Mouse (Mus musculus) MEL (cell line): Measurements from ENCODE around the gene Dnaja3. TPM values are rescaled to one million over a fixed set of nuclear protein-coding genes. Genes with fewer than 3 reads are reported as not detected.

ENCODE experiments used
- DNase-seq: peaks from one replicate; pipeline ENCODE4 v3.0.0; 2011; ENCODE audit warnings: low read depth, low spot score
- H3K27ac ChIP-seq: 2 replicates; pipeline ENCODE4 v1.5.1; 2012; ENCODE audit warnings: low read depth, mild to moderate bottlenecking, control low read depth, low read length, moderate library complexity; ENCODE audit not compliant: control insufficient read depth
- H3K27me3 ChIP-seq, 2 experiments: fragments of 150-350 bp in 1 of 2; sonication (generic) in 1 of 2; 2 replicates each; pipeline ENCODE4 v1.6.1; 2012; ENCODE audit warnings: low read length in 2 of 2, mild to moderate bottlenecking in 2 of 2, improper control_type of control experiment in 1 of 2, moderate library complexity in 1 of 2; ENCODE audit not compliant: insufficient read depth in 2 of 2, control insufficient read depth in 1 of 2
- H3K36me3 ChIP-seq, 2 experiments: 2 replicates each; pipeline ENCODE4 v1.6.1; 2012 to 2014; ENCODE audit warnings: low read length in 2 of 2, improper control_type of control experiment in 1 of 2, inconsistent platforms in 1 of 2, mild to moderate bottlenecking in 1 of 2; ENCODE audit not compliant: insufficient read depth in 2 of 2, control insufficient read depth in 1 of 2
- H3K4me1 ChIP-seq, 2 experiments: fragments of 150-350 bp in 1 of 2; sonication (generic) in 1 of 2; 2 replicates each; pipeline ENCODE4 v1.6.1; 2012; ENCODE audit warnings: low read length in 2 of 2, improper control_type of control experiment in 1 of 2, mild to moderate bottlenecking in 1 of 2; ENCODE audit not compliant: insufficient read depth in 2 of 2, control insufficient read depth in 1 of 2
- H3K4me3 ChIP-seq, 2 experiments: fragments of 150-350 bp in 1 of 2; sonication (generic) in 1 of 2; 2 replicates each; pipeline ENCODE4 v1.5.1; 2012; ENCODE audit warnings: low read depth in 2 of 2, low read length in 2 of 2, mild to moderate bottlenecking in 2 of 2, moderate library complexity in 2 of 2, control low read depth in 1 of 2, improper control_type of control experiment in 1 of 2; ENCODE audit not compliant: control insufficient read depth in 1 of 2, insufficient read depth in 1 of 2
- H3K79me2 ChIP-seq: 2 replicates; pipeline ENCODE4 v1.6.1; 2012; ENCODE audit warnings: mild to moderate bottlenecking, low read length, moderate library complexity; ENCODE audit not compliant: control insufficient read depth, poor library complexity, insufficient read depth
- H3K9ac ChIP-seq: 2 replicates; pipeline ENCODE4 v1.6.1; 2012; ENCODE audit warnings: low read depth, mild to moderate bottlenecking, control low read depth, low read length, moderate library complexity; ENCODE audit not compliant: control insufficient read depth, poor library complexity, severe bottlenecking
- H3K9me3 ChIP-seq: fragments of 150-350 bp; sonication (generic); replicated peaks from 2 replicates; pipeline ENCODE4 v1.6.1; 2012; ENCODE audit warnings: mild to moderate bottlenecking, low read length, improper control_type of control experiment, moderate library complexity; ENCODE audit not compliant: insufficient read depth
- BHLHE40 ChIP-seq: IDR thresholded peaks from 2 replicates; pipeline ENCODE4 v1.6.1; 2012; ENCODE audit warnings: low read depth, mild to moderate bottlenecking, inconsistent platforms, low read length, improper control_type of control experiment, borderline replicate concordance
- CHD1 ChIP-seq: IDR thresholded peaks from 2 replicates; pipeline ENCODE4 v1.6.1; 2012; ENCODE audit warnings: low read depth, mild to moderate bottlenecking, inconsistent platforms, low read length, improper control_type of control experiment
- E2F4 ChIP-seq: IDR thresholded peaks from 2 replicates; pipeline ENCODE4 v1.6.1; 2011; ENCODE audit warnings: low read depth, low read length, improper control_type of control experiment, borderline replicate concordance
- EP300 ChIP-seq, 2 experiments: IDR thresholded peaks; 2 replicates each; pipeline ENCODE4 v1.6.1; 2011; ENCODE audit warnings: improper control_type of control experiment in 2 of 2, low read length in 2 of 2, low read depth in 1 of 2, mild to moderate bottlenecking in 1 of 2
- ETS1 ChIP-seq: IDR thresholded peaks from 2 replicates; pipeline ENCODE4 v1.6.1; 2012; ENCODE audit warnings: low read depth, mild to moderate bottlenecking, inconsistent platforms, low read length, improper control_type of control experiment, moderate library complexity
- GABPA ChIP-seq: IDR thresholded peaks from 2 replicates; pipeline ENCODE4 v1.6.1; 2012; ENCODE audit warnings: low read depth, mild to moderate bottlenecking, inconsistent platforms, low read length, improper control_type of control experiment, moderate library complexity
- MAFK ChIP-seq: IDR thresholded peaks from 2 replicates; pipeline ENCODE4 v1.6.1; 2011; ENCODE audit warnings: low read depth, mild to moderate bottlenecking, low read length, improper control_type of control experiment, borderline replicate concordance
- MAZ ChIP-seq: IDR thresholded peaks from 2 replicates; pipeline ENCODE4 v1.6.1; 2012; ENCODE audit warnings: low read depth, mild to moderate bottlenecking, inconsistent platforms, low read length, improper control_type of control experiment
- MYB ChIP-seq: IDR thresholded peaks from 2 replicates; pipeline ENCODE4 v1.6.1; 2011; ENCODE audit warnings: mild to moderate bottlenecking, low read depth, low read length, improper control_type of control experiment
- MYC ChIP-seq: IDR thresholded peaks from 2 replicates; pipeline ENCODE4 v1.6.1; 2011; ENCODE audit warnings: low read depth, mild to moderate bottlenecking, low read length, improper control_type of control experiment, moderate library complexity
- NRF1 ChIP-seq: IDR thresholded peaks from 2 replicates; pipeline ENCODE4 v1.6.1; 2014; ENCODE audit warnings: low read depth, mild to moderate bottlenecking, inconsistent platforms, low read length, improper control_type of control experiment, moderate library complexity; ENCODE audit not compliant: poor library complexity, insufficient read depth, severe bottlenecking
- POLR2AphosphoS2 ChIP-seq: IDR thresholded peaks from 2 replicates; pipeline ENCODE4 v1.6.1; 2011; ENCODE audit warnings: low read length, improper control_type of control experiment
- POLR2AphosphoS5 ChIP-seq: IDR thresholded peaks from 2 replicates; pipeline ENCODE4 v1.6.1; 2012; ENCODE audit warnings: low read depth, borderline replicate concordance, mild to moderate bottlenecking, inconsistent platforms, low read length, moderate library complexity, mixed read lengths
- RAD21 ChIP-seq: IDR thresholded peaks from 2 replicates; pipeline ENCODE4 v1.6.1; 2011; ENCODE audit warnings: mild to moderate bottlenecking, low read depth, low read length, improper control_type of control experiment
- RCOR1 ChIP-seq: IDR thresholded peaks from 2 replicates; pipeline ENCODE4 v1.6.1; 2012; ENCODE audit warnings: low read depth, mild to moderate bottlenecking, inconsistent platforms, low read length, improper control_type of control experiment
- SMC3 ChIP-seq: IDR thresholded peaks from 2 replicates; pipeline ENCODE4 v1.6.1; 2011; ENCODE audit warnings: low read depth, low read length, improper control_type of control experiment
- ZC3H11A ChIP-seq: IDR thresholded peaks from 2 replicates; pipeline ENCODE4 v1.6.1; 2012; ENCODE audit warnings: low read depth, mild to moderate bottlenecking, inconsistent platforms, low read length, improper control_type of control experiment
- ZKSCAN1 ChIP-seq: IDR thresholded peaks from 2 replicates; pipeline ENCODE4 v1.6.1; 2012; ENCODE audit warnings: low read depth, mild to moderate bottlenecking, inconsistent platforms, low read length, improper control_type of control experiment, moderate library complexity
- polyA plus RNA-seq, 2 experiments: library from polyadenylated mRNA; stranded (reverse) in 1 of 2; unstranded in 1 of 2; fragments of >175 nt in 1 of 2; fragments of >200 nt in 1 of 2; gene quantifications; 2 replicates each; pipeline versions ENCODE4 v1.2.1 to v1.2.4; 2012; ENCODE audit warnings: low replicate concordance in 2 of 2, low read depth in 1 of 2; ENCODE audit not compliant: insufficient read length in 2 of 2, insufficient read depth in 1 of 2, missing spikeins in 1 of 2
- total RNA-seq: library from RNA; depleted of rRNA; stranded (reverse); fragments of 300-350 nt; gene quantifications from 2 replicates; pipeline ENCODE4 v1.2.3, GENCODE M21; 2012

The Dnaja3 gene
- total and polyA plus RNA-seq, 3 experiments: 91.8 to 94.3 TPM; not detected in 1

DNA sequence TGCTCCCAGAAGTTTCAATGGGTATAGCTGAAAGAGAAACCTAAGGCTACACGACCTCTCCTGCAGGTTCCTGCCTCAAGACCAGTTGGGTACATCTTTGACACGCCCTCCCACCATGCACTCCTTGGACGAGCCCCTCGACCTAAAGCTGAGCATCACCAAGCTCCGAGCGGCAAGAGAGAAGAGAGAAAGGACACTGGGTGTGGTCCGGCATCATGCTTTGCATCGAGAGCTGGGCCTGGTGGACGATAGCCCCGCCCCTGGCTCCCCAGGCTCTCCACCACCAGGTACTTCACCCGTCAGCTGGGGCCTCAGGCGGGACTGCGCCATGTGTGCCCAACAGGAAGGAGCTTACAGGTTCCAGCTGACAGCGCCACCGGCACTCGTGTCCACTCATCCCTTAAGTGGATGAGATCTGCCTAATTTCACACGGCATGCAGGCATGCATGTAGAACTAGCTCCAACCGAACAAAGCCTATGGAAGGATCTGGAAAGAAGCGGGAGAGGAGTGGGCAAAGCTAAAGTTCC lies 31.2 kb upstream of the Dnaja3 start:
- no peaks in the 10 kb centered on the region for H3K36me3 ChIP-seq
- H3K9me3 ChIP-seq: no peaks in the 10 kb centered on the region
- no peak overlapping the region for H3K27ac ChIP-seq
- no peak overlapping the region for H3K9ac ChIP-seq
- TF ChIP-seq CHD1: no peak
- no peak for TF ChIP-seq ETS1
- TF ChIP-seq RCOR1: no peak
- TF ChIP-seq E2F4: no peak
- no peak for TF ChIP-seq MAFK
- no peak for TF ChIP-seq ZC3H11A
- TF ChIP-seq SMC3: no peak
- TF ChIP-seq, all 39 proteins: peak for 0
- no peak overlapping the region for H3K4me3 ChIP-seq
- no peak for DNase-seq
- H3K27me3 ChIP-seq: no peaks in the 10 kb centered on the region
- H3K4me1 ChIP-seq: no peaks in the 10 kb centered on the region
- H3K79me2 ChIP-seq: no peaks in the 10 kb centered on the region

DNA sequence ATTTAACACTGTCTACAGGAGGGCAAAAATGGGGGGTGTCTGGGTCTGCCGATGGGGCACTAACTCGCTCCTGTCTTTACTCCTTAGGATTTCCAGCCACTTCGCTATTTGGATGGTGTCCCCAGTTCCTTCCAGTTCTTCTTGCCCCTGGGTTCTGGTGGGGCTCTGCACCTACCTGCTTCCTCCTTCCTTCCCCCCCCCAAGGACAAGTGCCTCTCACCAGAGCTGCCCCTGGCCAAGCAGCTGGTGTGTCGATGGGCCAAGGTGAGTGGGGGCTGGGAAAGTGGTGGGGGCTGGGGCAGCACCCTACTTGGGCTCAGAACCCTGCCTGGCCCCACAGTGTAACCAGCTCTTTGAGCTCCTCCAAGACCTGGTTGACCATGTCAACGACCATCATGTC lies 28.6 kb upstream of the Dnaja3 start:
- TF ChIP-seq SMC3: no peak
- TF ChIP-seq NRF1: no peak
- no peak for TF ChIP-seq RAD21
- no peak for TF ChIP-seq ZKSCAN1
- no peak for TF ChIP-seq MAFK
- no peak for TF ChIP-seq ZC3H11A
- TF ChIP-seq MYC: no peak
- no peak for TF ChIP-seq POLR2AphosphoS5
- TF ChIP-seq EP300 (IDR thresholded peaks at IDR 0.05; ENCODE audit: low read depth in 1 of 2, low read length in 2 of 2): no peak
- no peak for TF ChIP-seq BHLHE40
- no peak for TF ChIP-seq RCOR1
- TF ChIP-seq MAZ: no peak
- TF ChIP-seq GABPA: no peak
- no peak for TF ChIP-seq MYB
- TF ChIP-seq POLR2AphosphoS2: no peak
- no peak for DNase-seq
- Histone ChIP-seq H3K36me3 (no peaks in the 10 kb centered on the region), H3K27ac (no peak overlapping the region), H3K9me3 (no peaks in the 10 kb centered on the region), H3K9ac (no peak overlapping the region), H3K79me2 (no peaks in the 10 kb centered on the region), H3K27me3 (no peaks in the 10 kb centered on the region), H3K4me3 (no peak overlapping the region), H3K4me1 (no peaks in the 10 kb centered on the region)
